Mouse (Mus musculus) neural tube, embryonic 11.5 days (tissue): ENCODE data around the gene Vps13d. TPM values are rescaled to one million over a fixed set of nuclear protein-coding genes. Genes with fewer than 3 reads are reported as not detected.

Source experiments
- ATAC-seq: fragments of 200-750 bp; cut with Nextera tagmentation; 2 replicates; pipeline ENCODE4 v1.8.0; 2017; ENCODE audit warnings: moderate number of reproducible peaks, mild to moderate bottlenecking, moderate TSS enrichment, moderate library complexity; ENCODE audit not compliant: insufficient read depth, low FRiP score, low TSS enrichment
- DNase-seq: peaks from one replicate; pipeline ENCODE4 v3.0.0-alpha.2; 2015; ENCODE audit warnings: low spot score
- H3K27ac ChIP-seq: fragments of 300-500 bp; sonication (generic); 2 replicates; pipeline ENCODE4 v1.5.1; 2014; ENCODE audit warnings: low read depth, mild to moderate bottlenecking, low read length
- H3K27me3 ChIP-seq: fragments of 300-500 bp; sonication (generic); 2 replicates; pipeline ENCODE4 v1.6.1; 2014; ENCODE audit warnings: mild to moderate bottlenecking, low read length, mixed read lengths; ENCODE audit not compliant: control insufficient read depth, insufficient read depth
- H3K36me3 ChIP-seq: fragments of 300-500 bp; sonication (generic); 2 replicates; pipeline ENCODE4 v1.6.1; 2014; ENCODE audit warnings: mild to moderate bottlenecking, low read length, moderate library complexity, mixed read lengths; ENCODE audit not compliant: control insufficient read depth, insufficient read depth
- H3K4me1 ChIP-seq: fragments of 300-500 bp; sonication (generic); 2 replicates; pipeline ENCODE4 v1.6.1; 2014; ENCODE audit warnings: low read length, mixed read lengths; ENCODE audit not compliant: control insufficient read depth, insufficient read depth
- H3K4me2 ChIP-seq: fragments of 300-500 bp; sonication (generic); 2 replicates; pipeline ENCODE4 v1.6.1; 2014; ENCODE audit warnings: low read depth, mild to moderate bottlenecking, moderate library complexity
- H3K4me3 ChIP-seq: fragments of 300-500 bp; sonication (generic); 2 replicates; pipeline ENCODE4 v1.5.1; 2014; ENCODE audit warnings: low read depth, low read length
- H3K9ac ChIP-seq: fragments of 300-500 bp; sonication (generic); 2 replicates; pipeline ENCODE4 v1.6.1; 2014; ENCODE audit warnings: mild to moderate bottlenecking, low read length
- H3K9me3 ChIP-seq: fragments of 300-500 bp; sonication (generic); 2 replicates; pipeline ENCODE4 v1.6.1; 2016; ENCODE audit warnings: low read length; ENCODE audit not compliant: control insufficient read depth
- WGBS: fragments of 180-500 bp; shearing (Covaris S2); extraction: QIAGEN DNeasy Blood & Tissue Kit; methylation state at CpG from one replicate; pipeline ENCODE4 v1.1.7; 2014; 5-methylcytosine and 5-hydroxymethylcytosine counted together
- polyA plus RNA-seq: library from polyadenylated mRNA; unstranded; fragments of >200 nt; fragmentation: Nextera tagmentation; extraction: Ambion mirVana; gene quantifications from 2 replicates; pipeline ENCODE4 v1.2.1, GENCODE M21; 2014

The Vps13d gene
- polyA plus RNA-seq, 1 experiment from 2014 or later, result 14.3 TPM

DNA sequence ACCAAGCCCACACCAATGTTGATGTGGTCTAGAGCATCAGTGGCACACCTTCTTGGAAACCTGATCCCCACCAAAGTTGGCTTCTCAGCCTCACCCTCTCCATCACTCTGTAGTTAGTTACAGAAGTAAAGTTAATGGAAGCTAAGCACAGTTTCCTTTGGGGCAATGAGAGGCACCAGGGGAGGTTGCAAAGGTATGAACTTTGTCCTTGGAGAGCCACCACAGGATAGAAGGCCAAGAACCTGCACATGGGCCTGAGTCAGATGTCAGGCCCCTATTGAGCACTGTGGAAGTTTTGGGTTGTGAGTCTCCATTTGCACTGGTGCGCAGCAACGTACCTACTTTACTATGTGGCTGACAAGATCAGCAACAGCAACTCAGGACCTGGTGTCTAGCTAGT, 172.6 kb downstream of the Vps13d start:
- ATAC-seq (no peak), DNase-seq (no peak)
- 90% methylated on average over 2 of the region's 2 CpGs for WGBS

DNA sequence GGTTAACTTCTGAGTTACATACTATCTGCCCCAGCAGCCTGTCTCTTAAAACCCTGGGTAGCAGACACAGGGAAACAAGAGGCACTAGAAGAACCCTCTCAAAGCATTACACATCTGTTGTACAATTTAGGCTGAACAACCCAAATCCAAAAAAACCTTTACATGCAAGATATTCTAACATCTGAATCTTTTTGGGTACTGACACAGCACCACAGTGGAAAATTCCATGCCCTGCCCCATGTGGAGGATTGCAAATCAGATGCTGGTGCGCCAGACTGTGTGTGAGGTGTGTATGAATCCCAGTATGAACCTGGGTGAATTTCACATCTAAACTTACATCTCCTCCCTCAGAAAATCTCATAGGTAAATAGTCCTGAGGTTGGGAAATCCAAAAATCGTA, 174.4 kb downstream of the Vps13d start:
- H3K9ac ChIP-seq, result no peak overlapping the region
- H3K27me3 ChIP-seq, result no peaks in the 10 kb centered on the region
- H3K4me1 ChIP-seq, result peaks cover 5% of the 10 kb centered on the region; the same call in 1 of the 2 replicates
- H3K9me3 ChIP-seq, result no peaks in the 10 kb centered on the region
- H3K27ac ChIP-seq, result no peak overlapping the region
- no peak for DNase-seq
- H3K4me2 ChIP-seq, result no peak overlapping the region
- WGBS, result 95% methylated on average over 2 of the region's 2 CpGs
- ATAC-seq, result no peak
- no peaks in the 10 kb centered on the region; the same call in 1 of the 2 replicates for H3K36me3 ChIP-seq
- no peak overlapping the region for H3K4me3 ChIP-seq

More for the DNA sequence above, 172.6 kb downstream of the Vps13d start:
- H3K4me2 ChIP-seq, result no peak overlapping the region
- no peaks in the 10 kb centered on the region for H3K27me3 ChIP-seq
- H3K27ac ChIP-seq, result no peak overlapping the region
- no peak overlapping the region for H3K4me3 ChIP-seq
- no peaks in the 10 kb centered on the region; the same call in 1 of the 2 replicates for H3K36me3 ChIP-seq
- peaks cover 8% of the 10 kb centered on the region; the same call in 1 of the 2 replicates for H3K4me1 ChIP-seq
- no peak overlapping the region for H3K9ac ChIP-seq
- H3K9me3 ChIP-seq, result no peaks in the 10 kb centered on the region

GRCm38 (mm10) chr4:145019121-145019714, 175.6 kb downstream of the Vps13d start:
- ATAC-seq, result no peak
- no peak overlapping the region for H3K4me2 ChIP-seq
- H3K4me1 ChIP-seq, result no peaks in the 10 kb centered on the region
- no peaks in the 10 kb centered on the region; the same call in 1 of the 2 replicates for H3K36me3 ChIP-seq
- 95% methylated on average over 3 of the region's 3 CpGs for WGBS
- no peak for DNase-seq
- no peak overlapping the region for H3K9ac ChIP-seq
- H3K4me3 ChIP-seq, result no peak overlapping the region
- H3K27me3 ChIP-seq, result no peaks in the 10 kb centered on the region
- no peak overlapping the region for H3K27ac ChIP-seq
- H3K9me3 ChIP-seq, result no peaks in the 10 kb centered on the region

GRCm38 (mm10) chr4:145017745-145018144, 177.1 kb downstream of the Vps13d start:
- no peaks in the 10 kb centered on the region for H3K4me1 ChIP-seq
- H3K9me3 ChIP-seq, result no peaks in the 10 kb centered on the region
- no peak for ATAC-seq
- H3K27ac ChIP-seq, result no peak overlapping the region
- no peak overlapping the region for H3K9ac ChIP-seq
- WGBS, result 83% methylated on average over 2 of the region's 2 CpGs
- no peaks in the 10 kb centered on the region for H3K27me3 ChIP-seq
- H3K36me3 ChIP-seq, result no peaks in the 10 kb centered on the region; the same call in 1 of the 2 replicates
- no peak overlapping the region for H3K4me2 ChIP-seq
- H3K4me3 ChIP-seq, result no peak overlapping the region
- DNase-seq, result no peak

DNA sequence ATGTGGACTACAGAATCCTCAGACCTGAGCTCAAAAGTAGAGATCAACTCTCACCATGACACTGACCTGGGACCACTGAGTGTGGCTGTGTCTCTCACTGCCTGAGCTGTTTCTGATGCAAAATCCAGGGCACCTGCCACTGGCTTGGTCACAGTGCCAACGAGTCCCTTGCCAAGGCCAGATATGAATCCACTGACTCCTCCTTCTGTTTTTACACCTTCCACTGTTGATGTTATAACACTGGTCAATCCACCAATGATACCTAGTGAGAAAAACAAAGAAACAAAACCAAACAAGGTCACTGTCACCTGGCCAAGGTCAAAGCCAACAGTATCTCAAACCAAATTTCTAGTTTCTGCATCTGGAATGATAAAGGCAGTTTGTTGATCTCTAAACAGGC, 178.1 kb downstream of the Vps13d start:
- H3K27me3 ChIP-seq, result no peaks in the 10 kb centered on the region
- H3K4me3 ChIP-seq, result no peak overlapping the region
- DNase-seq (no peak), ATAC-seq (no peak)
- no peak overlapping the region for H3K27ac ChIP-seq
- H3K4me1 ChIP-seq, result no peaks in the 10 kb centered on the region
- H3K36me3 ChIP-seq, result no peaks in the 10 kb centered on the region
- no peaks in the 10 kb centered on the region for H3K9me3 ChIP-seq
- H3K4me2 ChIP-seq, result no peak overlapping the region
- no peak overlapping the region for H3K9ac ChIP-seq
- WGBS, result 86% methylated on average over 1 of the region's 1 CpGs

GRCm38 (mm10) chr4:145014632-145014960, 180.2 kb downstream of the Vps13d start:
- ATAC-seq (no peak), DNase-seq (no peak)
- no peaks in the 10 kb centered on the region for H3K36me3 ChIP-seq
- no peak overlapping the region for H3K4me3 ChIP-seq
- 82% methylated on average over 4 of the region's 4 CpGs for WGBS
- no peak overlapping the region for H3K9ac ChIP-seq
- no peaks in the 10 kb centered on the region for H3K9me3 ChIP-seq
- no peaks in the 10 kb centered on the region for H3K27me3 ChIP-seq
- no peak overlapping the region for H3K27ac ChIP-seq
- H3K4me1 ChIP-seq, result no peaks in the 10 kb centered on the region
- H3K4me2 ChIP-seq, result no peak overlapping the region

- H3K9me3 ChIP-seq, result no peaks in the 10 kb centered on the region
- H3K27me3 ChIP-seq, result no peaks in the 10 kb centered on the region
- no peaks in the 10 kb centered on the region for H3K4me1 ChIP-seq
- no peak for ATAC-seq
- H3K4me2 ChIP-seq, result no peak overlapping the region
- no peak overlapping the region for H3K4me3 ChIP-seq
- no peak for DNase-seq
- H3K27ac ChIP-seq, result no peak overlapping the region
- no peaks in the 10 kb centered on the region for H3K36me3 ChIP-seq
- 82% methylated on average over 7 of the region's 7 CpGs for WGBS
- no peak overlapping the region for H3K9ac ChIP-seq
Measured at GRCm38 (mm10) chr4:145013760-145014631, 180.8 kb downstream of the Vps13d start.

- no peak overlapping the region for H3K4me3 ChIP-seq
- 90% methylated on average over 4 of the region's 4 CpGs for WGBS
- no peaks in the 10 kb centered on the region for H3K4me1 ChIP-seq
- H3K27me3 ChIP-seq, result no peaks in the 10 kb centered on the region
- H3K9ac ChIP-seq, result no peak overlapping the region
- DNase-seq (no peak), ATAC-seq (no peak)
- no peaks in the 10 kb centered on the region for H3K36me3 ChIP-seq
- H3K4me2 ChIP-seq, result no peak overlapping the region
- H3K27ac ChIP-seq, result no peak overlapping the region
- no peaks in the 10 kb centered on the region for H3K9me3 ChIP-seq
Measured at GRCm38 (mm10) chr4:145013187-145013586, 181.6 kb downstream of the Vps13d start.

DNA sequence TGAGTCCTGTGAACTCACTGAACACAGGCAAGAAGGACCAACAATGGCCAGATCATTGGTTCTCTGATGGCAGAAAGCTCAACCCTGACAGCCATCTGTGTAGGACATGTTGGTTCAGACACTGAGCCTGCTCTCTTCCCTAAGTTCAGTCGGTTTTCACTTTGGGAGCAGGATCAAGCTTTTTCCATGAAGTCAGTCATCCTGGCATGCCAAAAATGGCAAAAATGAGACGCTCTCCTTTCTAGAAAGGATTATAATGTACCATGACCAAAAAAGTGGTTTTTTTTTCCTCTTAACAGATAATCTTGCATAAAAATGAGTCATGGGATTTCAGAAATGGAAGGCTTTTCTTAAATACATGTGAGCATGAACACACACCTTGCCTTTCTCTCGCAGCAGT, 183.6 kb downstream of the Vps13d start:
- Histone ChIP-seq H3K4me3 (no peak overlapping the region), H3K27ac (no peak overlapping the region), H3K36me3 (no peaks in the 10 kb centered on the region), H3K9me3 (no peaks in the 10 kb centered on the region), H3K27me3 (no peaks in the 10 kb centered on the region), H3K4me2 (no peak overlapping the region), H3K4me1 (no peaks in the 10 kb centered on the region), H3K9ac (no peak overlapping the region)
- ATAC-seq, result no peak
- WGBS, result 84% methylated on average over 3 of the region's 3 CpGs
- no peak for DNase-seq
